Mouse (Mus musculus) hindbrain, embryonic 13.5 days (tissue): ENCODE results near the gene Mrpl47. TPM values are rescaled to one million over a fixed set of nuclear protein-coding genes. Genes with fewer than 3 reads are reported as not detected.
"Not testable (repeated sequence)": the region's sequence is repeated elsewhere in the genome, so short reads cannot be mapped to it uniquely, and the experiment has no call there.

Experiments used
- ATAC-seq: fragments of 200-750 bp; cut with Nextera tagmentation; 2 replicates; pipeline ENCODE4 v1.8.0; 2017; ENCODE audit warnings: moderate TSS enrichment; ENCODE audit not compliant: low FRiP score
- H3K27ac ChIP-seq: fragments of 300-500 bp; sonication (generic); 2 replicates; pipeline ENCODE4 v1.5.1; 2015; ENCODE audit warnings: inconsistent platforms, mild to moderate bottlenecking, moderate library complexity
- H3K27me3 ChIP-seq: fragments of 300-500 bp; sonication (generic); 2 replicates; pipeline ENCODE4 v1.6.1; 2015; ENCODE audit warnings: mild to moderate bottlenecking, inconsistent platforms
- H3K36me3 ChIP-seq: fragments of 300-500 bp; sonication (generic); 2 replicates; pipeline ENCODE4 v1.6.1; 2015; ENCODE audit warnings: mild to moderate bottlenecking, inconsistent platforms
- H3K4me1 ChIP-seq: fragments of 300-500 bp; sonication (generic); replicated peaks from 2 replicates; pipeline ENCODE4 v1.6.1; 2015; ENCODE audit warnings: inconsistent platforms
- H3K4me2 ChIP-seq: fragments of 300-500 bp; sonication (generic); 2 replicates; pipeline ENCODE4 v1.6.1; 2015; ENCODE audit warnings: inconsistent platforms, mild to moderate bottlenecking, moderate library complexity
- H3K4me3 ChIP-seq: fragments of 300-500 bp; sonication (generic); 2 replicates; pipeline ENCODE4 v1.5.1; 2015; ENCODE audit warnings: mild to moderate bottlenecking, inconsistent platforms
- H3K9ac ChIP-seq: fragments of 300-500 bp; sonication (generic); 2 replicates; pipeline ENCODE4 v1.6.1; 2015; ENCODE audit warnings: mild to moderate bottlenecking, inconsistent platforms
- H3K9me3 ChIP-seq: fragments of 300-500 bp; sonication (generic); 2 replicates; pipeline ENCODE4 v1.6.1; 2016; ENCODE audit warnings: inconsistent platforms
- WGBS: fragments of 180-500 bp; shearing (Covaris S2); methylation state at CpG from one replicate; pipeline ENCODE4 v1.1.7; 2015; 5-methylcytosine and 5-hydroxymethylcytosine counted together
- polyA plus RNA-seq: library from polyadenylated mRNA; unstranded; fragments of >200 nt; fragmentation: Nextera tagmentation; extraction: Ambion mirVana; gene quantifications from 2 replicates; pipeline ENCODE4 v1.2.1, GENCODE M21; 2015

The Mrpl47 gene
- polyA plus RNA-seq, 1 experiment from 2014 or later: 35.6 TPM

- H3K9ac ChIP-seq: peak within 1 kb of the TSS; percentile 90
- H3K9me3 ChIP-seq: no peaks in the 10 kb centered on the region
- peaks cover 34% of the 10 kb centered on the region for H3K4me1 ChIP-seq
- WGBS: under 1% methylated on average over 62 of the region's 62 CpGs
- peak; percentile 99 for ATAC-seq
- peak within 1 kb of the TSS; percentile 82 for H3K4me2 ChIP-seq
- peak within 1 kb of the TSS; percentile 92 for H3K4me3 ChIP-seq
- H3K36me3 ChIP-seq: peaks cover 25% of the 10 kb centered on the region
- peak within 1 kb of the TSS; percentile 91 for H3K27ac ChIP-seq
- H3K27me3 ChIP-seq: no peaks in the 10 kb centered on the region
These were observed 897 bp downstream of the Mrpl47 start, which contains the start of gene Ndufb5 for GRCm38 (mm10) chr3:32736244-32737171. TSS of gene Ndufb5 (plus strand) at chr3:32736990.

DNA sequence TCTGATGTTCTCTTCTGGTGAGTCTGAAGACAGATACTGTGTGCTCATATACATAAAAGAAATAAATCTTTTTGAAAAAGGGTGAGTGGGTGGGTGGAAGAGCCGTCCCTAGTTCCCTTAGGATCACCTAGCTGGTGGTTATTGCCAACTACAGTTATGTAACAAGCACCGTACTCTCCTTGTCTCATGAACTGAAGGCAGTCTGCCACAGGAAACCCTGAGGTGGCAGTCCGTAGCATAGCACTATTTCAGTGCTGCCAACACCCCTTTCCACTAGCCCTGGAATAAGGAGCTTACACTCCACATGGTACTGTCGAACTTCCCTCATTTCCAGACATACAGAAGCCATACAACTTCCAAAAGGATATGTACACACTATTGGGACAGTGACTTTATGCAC, 9.5 kb downstream of the Mrpl47 start:
- Histone ChIP-seq H3K9me3 (no peaks in the 10 kb centered on the region), H3K4me1 (no peaks in the 10 kb centered on the region), H3K36me3 (peaks cover 90% of the 10 kb centered on the region), H3K27ac (no peak overlapping the region), H3K27me3 (no peaks in the 10 kb centered on the region), H3K9ac (no peak overlapping the region), H3K4me3 (no peak overlapping the region), H3K4me2 (no peak overlapping the region)
- no peak for ATAC-seq
- WGBS: 92% methylated on average over 4 of the region's 4 CpGs

GRCm38 (mm10) chr3:32725951-32726350, 11.5 kb downstream of the Mrpl47 start:
- 91% methylated on average over 5 of the region's 5 CpGs for WGBS
- no peak for ATAC-seq

DNA sequence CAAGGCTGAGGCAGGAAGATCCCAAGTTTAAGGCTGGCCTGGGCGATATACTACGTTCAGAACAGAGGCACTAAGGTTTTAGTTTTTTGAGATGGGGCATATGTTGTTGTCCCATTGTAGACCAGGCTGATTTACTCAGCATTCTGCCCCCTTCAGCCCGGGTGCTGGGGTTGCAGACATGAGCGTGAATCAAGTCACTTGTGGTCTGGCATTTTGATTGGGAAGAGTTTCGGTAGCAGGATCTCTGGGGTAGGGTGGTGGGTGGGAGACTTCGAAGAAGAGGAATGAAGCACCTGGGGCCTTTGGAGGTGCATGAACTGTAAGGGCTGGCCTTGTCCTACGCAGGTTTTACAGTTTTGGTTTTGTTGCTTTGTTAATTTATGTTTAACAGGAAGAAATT, 13.2 kb downstream of the Mrpl47 start:
- Histone ChIP-seq H3K4me2 (no peak overlapping the region), H3K27ac (no peak overlapping the region), H3K4me3 (no peak overlapping the region), H3K27me3 (no peaks in the 10 kb centered on the region), H3K9ac (no peak overlapping the region), H3K4me1 (no peaks in the 10 kb centered on the region), H3K36me3 (peaks cover 91% of the 10 kb centered on the region), H3K9me3 (no peaks in the 10 kb centered on the region)
- WGBS: 96% methylated on average over 7 of the region's 7 CpGs
- no peak for ATAC-seq

More at GRCm38 (mm10) chr3:32725951-32726350, 11.5 kb downstream of the Mrpl47 start:
- no peak overlapping the region for H3K27ac ChIP-seq
- H3K9me3 ChIP-seq: no peaks in the 10 kb centered on the region
- no peak overlapping the region for H3K4me3 ChIP-seq
- H3K4me1 ChIP-seq: no peaks in the 10 kb centered on the region
- peaks cover 92% of the 10 kb centered on the region for H3K36me3 ChIP-seq
- no peak overlapping the region for H3K9ac ChIP-seq
- H3K4me2 ChIP-seq: no peak overlapping the region
- H3K27me3 ChIP-seq: no peaks in the 10 kb centered on the region

DNA sequence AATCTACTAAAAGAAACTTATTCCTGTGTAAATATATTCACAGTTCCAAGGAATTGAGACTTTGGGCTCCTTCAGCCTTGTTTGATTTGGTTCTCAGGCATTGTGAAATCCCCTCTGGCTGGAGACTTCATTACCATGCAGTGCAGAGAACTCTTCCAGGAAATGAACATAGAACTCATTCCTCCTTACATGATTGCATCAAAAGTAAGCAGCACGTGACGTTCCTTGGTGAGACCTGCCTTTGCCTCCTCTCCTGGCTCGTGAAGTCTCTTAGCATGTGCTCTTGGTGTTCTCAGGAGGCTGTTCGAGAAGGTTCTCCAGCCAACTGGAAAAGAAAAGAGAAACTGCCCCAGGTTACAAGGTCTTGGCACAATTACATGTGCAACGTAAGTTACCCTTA, 19.1 kb downstream of the Mrpl47 start:
- Histone ChIP-seq H3K4me3 (no peak overlapping the region), H3K27ac (no peak overlapping the region), H3K4me1 (no peaks in the 10 kb centered on the region), H3K9me3 (no peaks in the 10 kb centered on the region), H3K4me2 (no peak overlapping the region), H3K9ac (no peak overlapping the region), H3K36me3 (peaks cover 95% of the 10 kb centered on the region), H3K27me3 (no peaks in the 10 kb centered on the region)
- 98% methylated on average over 5 of the region's 5 CpGs for WGBS
- no peak for ATAC-seq

GRCm38 (mm10) chr3:32717403-32717802, 20.0 kb downstream of the Mrpl47 start:
- not testable (repeated sequence) for H3K4me3 ChIP-seq, H3K9ac ChIP-seq, H3K4me1 ChIP-seq, H3K27ac ChIP-seq, H3K27me3 ChIP-seq, H3K9me3 ChIP-seq, H3K4me2 ChIP-seq, ATAC-seq
- WGBS: over 99% methylated on average over 6 of the region's 6 CpGs
- peaks cover 95% of the 10 kb centered on the region for H3K36me3 ChIP-seq

DNA sequence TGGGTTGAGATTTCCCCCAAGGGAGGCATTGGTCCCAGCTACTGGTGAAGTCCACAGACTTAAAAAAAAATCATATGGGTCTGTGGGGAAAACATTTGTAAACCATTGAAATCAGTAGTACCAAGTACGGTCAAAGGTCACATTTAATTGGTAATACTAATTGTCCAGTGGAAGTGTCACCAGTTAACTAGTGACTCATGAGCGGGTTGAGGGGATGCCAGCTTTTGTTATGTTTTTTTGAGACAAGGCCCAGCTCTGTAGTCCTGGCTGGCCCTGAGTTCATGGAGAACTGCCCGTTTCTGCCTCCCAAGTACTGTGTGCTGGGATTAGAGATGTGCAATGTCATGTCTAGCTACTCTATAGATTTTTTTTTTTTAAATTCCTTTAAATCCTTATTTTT, 23.7 kb downstream of the Mrpl47 start:
- Histone ChIP-seq H3K9me3 (no peaks in the 10 kb centered on the region), H3K27me3 (no peaks in the 10 kb centered on the region), H3K9ac (no peak overlapping the region), H3K4me3 (no peak overlapping the region), H3K27ac (no peak overlapping the region), H3K4me1 (peaks cover 16% of the 10 kb centered on the region), H3K36me3 (peaks cover 69% of the 10 kb centered on the region), H3K4me2 (no peak overlapping the region)
- ATAC-seq: no peak
- WGBS: 96% methylated on average over 3 of the region's 3 CpGs

- Histone ChIP-seq H3K4me3 (peak overlapping the region; percentile 97), H3K4me1 (peaks cover 16% of the 10 kb centered on the region), H3K4me2 (peak overlapping the region; percentile 77), H3K9ac (peak overlapping the region; percentile 95), H3K9me3 (no peaks in the 10 kb centered on the region), H3K27me3 (no peaks in the 10 kb centered on the region), H3K36me3 (peaks cover 28% of the 10 kb centered on the region), H3K27ac (peak overlapping the region; percentile 95)
- ATAC-seq: no peak
- 11% methylated on average over 9 of the region's 9 CpGs for WGBS
These were observed 28.0 kb downstream of the Mrpl47 start for GRCm38 (mm10) chr3:32709388-32709787.

DNA sequence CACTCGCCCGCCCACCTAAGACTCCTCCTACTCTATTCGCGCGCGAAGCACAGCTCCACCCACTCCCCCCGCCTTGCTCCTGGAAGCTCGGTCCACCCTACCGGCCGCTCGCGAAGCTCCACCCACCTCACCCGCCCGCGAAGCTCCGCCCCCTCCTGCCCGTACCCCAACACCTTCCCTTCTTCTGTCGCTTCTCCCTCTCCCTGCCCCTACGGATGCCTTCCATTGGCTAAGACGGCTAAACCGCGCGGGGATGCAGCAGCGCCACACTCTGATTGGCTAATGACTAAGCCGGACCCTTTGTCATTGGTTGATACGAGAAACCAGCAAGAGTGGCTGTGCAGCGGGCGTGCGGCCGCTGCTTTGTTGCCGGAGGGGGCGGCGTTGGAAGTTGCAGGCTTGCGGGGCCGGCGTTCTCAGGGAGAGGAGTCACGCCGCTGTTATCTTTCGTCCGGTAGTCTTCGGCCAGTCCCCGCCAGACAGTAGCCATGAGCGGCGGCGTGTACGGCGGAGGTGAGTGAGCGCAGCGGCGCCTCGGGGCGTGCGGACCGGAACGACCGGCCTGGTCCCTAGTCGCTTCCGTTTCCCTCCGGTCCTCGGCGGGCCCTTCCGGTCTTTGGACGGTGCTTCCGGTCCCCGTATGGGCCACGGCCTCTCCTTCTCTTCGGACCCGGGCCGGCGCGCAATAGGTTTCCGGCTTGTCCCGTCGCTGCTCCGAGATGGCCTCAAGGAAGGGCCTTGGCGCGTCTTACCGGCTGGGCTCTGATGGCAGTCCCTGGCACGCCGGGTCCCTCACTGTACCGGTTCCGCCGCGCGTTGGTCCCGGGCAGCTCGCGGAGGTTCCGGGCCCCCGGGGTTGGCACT, 28.8 kb downstream of the Mrpl47 start:
- Histone ChIP-seq H3K9ac (peak overlapping the region; percentile 95), H3K27ac (peak overlapping the region; percentile 95), H3K27me3 (no peaks in the 10 kb centered on the region), H3K4me2 (peak overlapping the region; percentile 77), H3K36me3 (peaks cover 20% of the 10 kb centered on the region), H3K9me3 (no peaks in the 10 kb centered on the region), H3K4me3 (peak overlapping the region; percentile 97), H3K4me1 (peaks cover 16% of the 10 kb centered on the region)
- peak; percentile 100 for ATAC-seq
- under 1% methylated on average over 90 of the region's 90 CpGs for WGBS

DNA sequence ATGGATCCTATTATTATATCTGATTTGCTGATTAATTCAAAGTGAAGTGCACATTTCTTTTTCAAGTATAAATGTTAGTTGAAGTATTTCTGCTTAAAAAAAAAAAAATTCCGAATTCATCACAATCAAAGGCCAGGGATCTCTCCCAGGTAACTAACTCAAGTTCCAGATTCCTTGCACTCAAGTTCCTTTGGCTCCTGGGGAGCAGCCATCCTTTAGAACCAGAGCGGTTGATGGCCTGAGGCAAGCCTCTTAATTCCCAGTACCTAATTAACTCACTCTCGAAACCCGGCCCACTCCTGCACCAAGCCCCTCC, 29.4 kb downstream of the Mrpl47 start:
- Histone ChIP-seq H3K27me3 (no peaks in the 10 kb centered on the region), H3K36me3 (peaks cover 15% of the 10 kb centered on the region), H3K4me3 (peak overlapping the region; percentile 97), H3K9ac (no peak overlapping the region), H3K4me2 (peak overlapping the region; percentile 43), H3K27ac (0 out of 2 replicates have a peak overlapping the region, but pooled peaks have one; percentile 44), H3K4me1 (peaks cover 16% of the 10 kb centered on the region), H3K9me3 (no peaks in the 10 kb centered on the region)
- ATAC-seq: no peak
- 4% methylated on average over 4 of the region's 4 CpGs for WGBS

DNA sequence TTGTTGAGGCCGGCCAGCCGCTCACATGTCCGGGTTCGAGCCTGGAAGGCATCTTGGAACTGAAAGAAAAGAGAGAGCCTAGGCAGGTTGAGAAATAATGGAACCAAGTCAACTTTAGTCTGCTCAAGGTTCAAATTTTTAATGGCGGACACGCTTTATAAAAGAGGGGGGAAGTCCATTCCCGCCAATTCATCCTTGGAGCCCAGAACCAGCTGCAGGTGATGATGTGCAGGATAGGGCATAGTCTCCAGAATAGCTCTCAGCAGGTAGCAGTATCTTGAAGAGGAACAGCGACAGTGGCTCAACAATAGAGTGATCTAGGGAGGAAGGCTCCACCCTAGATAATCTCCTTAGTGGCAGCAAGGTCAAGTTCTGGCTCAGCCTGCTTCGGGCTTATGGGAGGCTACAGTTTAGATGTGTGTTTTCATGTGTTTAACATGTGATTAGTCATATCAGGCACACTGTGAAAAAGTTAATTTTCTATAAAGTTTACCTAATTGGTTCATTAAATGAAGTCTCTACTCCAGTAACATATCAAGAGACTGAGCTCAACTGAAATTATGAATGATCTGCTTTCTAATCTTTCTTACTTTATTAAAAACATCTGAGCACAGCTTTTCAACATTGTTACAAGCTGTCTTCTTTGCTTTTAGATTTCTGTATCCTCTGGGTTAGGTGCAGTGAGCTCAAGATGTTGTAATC, 31.6 kb downstream of the Mrpl47 start, which contains the start of gene Actl6a:
Actl6a (plus strand) TSS at position 652 of the 702 bp plus-strand sequence.
- H3K9me3 ChIP-seq, H3K4me3 ChIP-seq, H3K9ac ChIP-seq, H3K27ac ChIP-seq, ATAC-seq, H3K36me3 ChIP-seq, H3K27me3 ChIP-seq, H3K4me2 ChIP-seq: not testable (repeated sequence)
- 86% methylated on average over 9 of the region's 9 CpGs for WGBS
- peaks cover 12% of the 10 kb centered on the region for H3K4me1 ChIP-seq

DNA sequence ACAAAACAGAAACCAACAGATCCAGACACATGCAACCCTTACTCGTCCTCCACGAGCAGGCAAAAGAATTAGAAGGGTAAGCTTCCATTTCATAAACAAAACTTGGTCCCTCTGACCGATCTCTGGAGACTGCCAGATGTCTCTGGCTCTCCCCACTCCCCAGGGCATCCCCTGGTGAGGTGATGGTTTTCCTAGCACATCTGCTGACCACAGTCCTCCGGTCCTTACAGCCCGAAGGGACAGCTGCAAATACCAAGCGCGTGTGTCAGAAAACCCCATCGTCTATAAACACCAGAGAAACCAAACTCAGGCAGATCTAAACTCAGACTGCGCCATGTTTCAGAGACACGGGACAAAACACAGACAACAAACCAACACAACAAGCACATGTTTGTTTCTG, 32.8 kb downstream of the Mrpl47 start:
- not testable (repeated sequence) for H3K27me3 ChIP-seq, H3K4me1 ChIP-seq, ATAC-seq, H3K4me3 ChIP-seq, H3K4me2 ChIP-seq, H3K9ac ChIP-seq, H3K27ac ChIP-seq, H3K36me3 ChIP-seq, H3K9me3 ChIP-seq
- WGBS: 91% methylated on average over 10 of the region's 10 CpGs
